Mouse (Mus musculus) T-cell, adult 2 months (primary cell): ENCODE measurements around the gene Nes.

Experiments
- DNase-seq: peaks from one replicate; pipeline ENCODE4 v3.0.0; 2022; ENCODE audit warnings: low spot score

Nes gene

DNA sequence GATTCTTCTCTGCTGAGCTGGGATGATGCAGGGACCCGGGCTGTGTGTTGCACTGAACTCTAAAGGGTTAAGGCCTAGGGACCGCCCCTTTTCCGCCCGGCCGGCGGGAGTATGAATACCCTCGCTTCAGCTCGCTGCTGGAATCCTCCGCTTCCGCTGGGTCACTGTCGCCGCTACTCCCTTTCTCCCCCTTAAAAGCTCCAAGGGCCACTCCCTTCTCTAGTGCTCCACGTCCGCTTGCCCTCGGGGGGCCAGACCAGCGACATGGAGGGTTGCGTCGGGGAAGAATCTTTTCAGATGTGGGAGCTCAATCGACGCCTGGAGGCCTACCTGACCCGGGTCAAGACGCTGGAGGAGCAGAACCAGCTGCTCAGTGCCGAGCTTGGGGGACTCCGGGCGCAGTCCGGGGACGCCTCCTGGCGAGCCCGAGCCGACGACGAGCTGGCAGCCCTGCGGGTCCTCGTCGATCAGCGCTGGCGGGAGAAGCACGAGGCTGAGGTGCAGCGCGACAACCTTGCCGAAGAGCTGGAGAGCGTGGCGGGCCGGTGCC lies at the start of gene Nes:
Gene Nes (plus strand): TSS at position 140 of the 550 bp plus-strand sequence.
- peak; percentile 20 for DNase-seq

DNA sequence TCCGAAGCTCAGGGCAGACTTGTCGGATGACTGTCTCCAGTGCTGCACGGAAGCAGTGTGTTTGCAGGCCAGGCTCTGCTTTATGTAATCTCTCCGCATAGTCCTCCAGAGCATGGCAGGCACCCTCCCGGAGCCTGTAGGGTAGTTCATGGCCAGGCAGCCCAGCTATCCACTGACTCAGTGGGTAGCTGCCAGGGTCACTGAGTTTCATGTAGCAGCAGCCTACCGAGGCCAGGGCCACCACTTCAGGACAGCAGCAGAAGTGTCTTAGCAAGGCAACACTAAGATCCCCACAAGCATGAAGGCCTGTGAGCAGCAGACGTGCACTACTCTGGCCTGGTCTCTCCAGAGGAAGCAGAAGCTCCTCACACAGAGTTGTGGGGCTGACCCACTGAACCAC lies 45.9 kb upstream of the Nes start:
- no peak for DNase-seq

DNA sequence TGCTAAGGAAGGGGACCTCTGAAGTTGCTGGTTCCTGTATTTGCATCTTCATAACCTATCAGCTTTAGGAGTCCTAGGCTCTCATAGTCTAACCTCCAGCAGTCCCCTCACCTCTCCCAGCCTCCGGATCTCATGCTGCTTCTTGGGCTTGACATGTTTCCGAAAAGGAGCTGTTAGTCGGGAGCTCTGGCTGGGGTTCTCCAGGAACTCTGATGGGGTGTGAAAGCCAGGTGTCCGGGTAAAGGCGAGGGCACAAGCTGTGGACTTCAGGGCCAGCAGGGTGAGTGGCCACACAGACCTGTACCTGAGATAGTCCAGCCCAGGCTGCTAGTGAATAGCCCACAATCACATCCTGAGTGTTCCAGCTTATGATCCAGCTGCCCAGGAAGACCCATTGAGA lies 43.4 kb upstream of the Nes start:
- no peak for DNase-seq

DNA sequence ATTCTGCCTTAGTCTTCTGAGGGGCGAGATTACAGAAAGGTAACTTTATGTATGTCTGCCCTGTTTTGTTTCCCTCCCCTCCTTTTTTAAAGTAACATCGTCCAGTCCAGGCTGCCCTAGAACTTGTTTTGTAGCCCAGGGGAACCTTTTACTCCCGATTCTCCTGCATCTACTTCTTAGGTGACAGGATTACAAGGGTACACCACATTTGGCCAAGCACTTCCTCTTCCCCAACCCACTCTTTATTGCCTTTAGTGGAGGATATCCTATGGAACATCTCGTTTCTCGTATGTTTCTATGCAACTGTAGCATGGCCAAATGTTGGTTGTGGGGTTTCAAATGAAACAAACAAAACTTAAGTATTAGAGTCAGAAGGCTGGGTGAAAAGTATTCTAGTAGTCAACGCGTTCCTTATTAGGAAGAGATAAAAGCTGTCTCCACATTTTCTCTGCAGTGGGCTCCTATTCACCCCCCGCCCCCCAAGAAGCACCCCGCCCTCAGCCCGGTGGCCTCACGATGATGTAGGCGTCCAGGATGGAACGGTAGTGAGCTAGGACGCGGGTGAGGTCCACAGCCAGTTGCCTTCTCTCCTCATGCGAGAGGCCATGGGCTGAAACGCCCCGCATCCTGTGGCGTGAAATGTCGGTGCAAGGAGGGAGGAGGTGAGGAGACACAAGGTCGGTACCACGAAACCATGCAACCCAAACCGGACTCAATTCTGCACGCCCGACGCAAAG lies 41.4 kb upstream of the Nes start:
- no peak for DNase-seq

- DNase-seq, result peak; percentile 97
These were observed 40.6 kb upstream of the Nes start, which contains the start of the genes Isg20l2 and Rrnad1 for GRCm38 (mm10) chr3:87930078-87930795. TSS of gene Isg20l2 (plus strand) at chr3:87930314. TSS of gene Rrnad1 (minus strand) at chr3:87930717.

- DNase-seq, result no peak
These were observed 36.9 kb upstream of the Nes start for GRCm38 (mm10) chr3:87934026-87934425.

DNA sequence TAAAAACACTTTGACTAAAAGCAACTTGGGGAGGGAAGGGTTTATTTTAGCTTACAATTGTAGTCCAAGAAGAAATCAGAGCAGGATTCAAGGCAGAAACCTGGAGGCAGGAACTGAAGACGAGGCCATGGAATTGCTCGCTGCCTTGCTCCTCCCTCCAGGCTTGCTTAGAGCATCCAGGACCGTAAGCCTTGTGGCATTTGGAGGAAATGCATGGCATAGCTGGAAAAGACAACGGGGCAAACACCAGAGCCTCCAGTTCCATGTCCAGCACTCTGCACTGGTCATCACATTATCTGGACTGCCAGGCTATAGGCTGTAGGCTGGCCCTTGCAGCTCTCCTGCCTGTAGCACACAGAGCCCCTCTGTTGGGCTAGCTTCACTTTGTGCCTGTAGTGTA lies 36.4 kb upstream of the Nes start:
- no peak for DNase-seq

DNA sequence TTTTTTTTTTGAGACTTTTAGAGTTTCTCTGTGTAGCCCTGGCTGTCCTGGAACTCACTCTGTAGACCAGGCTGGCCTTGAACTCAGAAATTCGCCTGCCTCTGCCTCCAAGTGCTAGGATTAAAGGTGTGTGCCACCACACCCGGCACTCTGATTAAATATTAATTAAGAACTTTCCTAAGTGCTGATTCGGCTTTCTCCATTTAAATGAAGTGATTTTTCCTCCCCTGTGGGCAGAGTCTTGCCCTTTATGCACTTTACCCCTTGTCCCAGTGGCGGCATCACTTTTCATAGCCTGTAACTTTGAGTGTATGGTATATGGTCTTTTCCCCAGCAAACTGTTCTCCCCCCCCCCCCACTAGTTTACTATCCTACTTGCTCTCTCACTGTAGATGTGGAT lies 35.7 kb upstream of the Nes start:
- DNase-seq, result no peak

DNA sequence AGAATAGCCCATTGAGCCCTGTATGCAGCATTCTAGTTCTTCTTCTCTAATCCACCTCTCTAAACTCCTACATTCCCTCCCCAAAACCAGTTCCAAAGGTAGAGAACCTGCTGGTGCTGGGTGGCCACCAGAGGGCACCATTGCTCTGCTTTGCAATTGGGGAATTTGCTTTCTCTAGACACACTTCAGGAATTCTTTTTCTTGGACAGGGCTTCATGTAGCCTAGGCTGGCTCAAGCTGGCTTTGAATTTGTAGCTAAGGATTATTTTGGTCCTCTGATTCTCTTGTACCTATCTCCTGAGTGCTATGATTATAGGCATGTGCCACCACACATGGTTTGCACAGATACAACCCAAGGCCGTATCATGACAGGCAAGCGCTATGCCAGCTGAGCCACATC lies 35.1 kb upstream of the Nes start:
- DNase-seq, result peak; percentile 48

GRCm38 (mm10) chr3:87940611-87941010 lies 30.3 kb upstream of the Nes start:
- no peak for DNase-seq

DNA sequence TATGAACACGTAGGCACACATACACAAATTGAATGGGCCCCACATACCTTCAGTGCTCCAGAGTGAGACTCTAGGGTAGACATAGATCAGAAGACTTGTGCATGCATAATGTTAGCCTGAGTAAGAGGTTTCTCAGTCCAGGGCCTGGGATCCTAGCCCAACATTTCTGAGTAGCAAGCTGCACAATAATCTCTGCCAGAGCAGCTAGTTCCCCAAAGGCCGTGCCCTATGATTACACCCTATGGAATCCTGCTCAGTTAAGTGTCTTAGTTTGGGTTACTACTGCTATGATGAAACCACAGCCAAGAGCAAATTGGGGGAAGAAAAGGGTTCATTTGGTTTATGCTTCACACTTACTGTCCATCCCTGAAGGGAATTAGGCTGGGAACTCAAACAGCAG lies 28.4 kb upstream of the Nes start:
- DNase-seq, result no peak

DNA sequence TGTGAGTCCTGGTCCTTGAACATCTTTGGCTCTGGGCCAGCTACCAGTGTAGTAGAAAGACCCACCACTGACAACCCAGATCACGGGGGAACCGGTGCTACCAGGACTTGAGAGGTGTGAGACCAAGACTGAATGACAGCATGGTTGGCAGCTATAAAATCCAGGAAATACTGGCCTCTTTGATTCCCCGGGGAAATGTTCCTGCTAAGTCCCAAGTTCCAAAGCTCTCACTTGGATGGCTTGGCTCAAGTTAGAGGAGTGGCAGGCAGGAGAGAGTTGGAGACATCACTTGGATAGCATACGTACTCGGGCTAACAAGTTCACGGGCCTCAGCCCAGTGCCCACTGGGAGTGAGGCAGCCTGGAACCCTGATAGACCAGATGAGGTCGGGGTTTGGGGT lies 27.3 kb upstream of the Nes start:
- DNase-seq, result no peak

DNA sequence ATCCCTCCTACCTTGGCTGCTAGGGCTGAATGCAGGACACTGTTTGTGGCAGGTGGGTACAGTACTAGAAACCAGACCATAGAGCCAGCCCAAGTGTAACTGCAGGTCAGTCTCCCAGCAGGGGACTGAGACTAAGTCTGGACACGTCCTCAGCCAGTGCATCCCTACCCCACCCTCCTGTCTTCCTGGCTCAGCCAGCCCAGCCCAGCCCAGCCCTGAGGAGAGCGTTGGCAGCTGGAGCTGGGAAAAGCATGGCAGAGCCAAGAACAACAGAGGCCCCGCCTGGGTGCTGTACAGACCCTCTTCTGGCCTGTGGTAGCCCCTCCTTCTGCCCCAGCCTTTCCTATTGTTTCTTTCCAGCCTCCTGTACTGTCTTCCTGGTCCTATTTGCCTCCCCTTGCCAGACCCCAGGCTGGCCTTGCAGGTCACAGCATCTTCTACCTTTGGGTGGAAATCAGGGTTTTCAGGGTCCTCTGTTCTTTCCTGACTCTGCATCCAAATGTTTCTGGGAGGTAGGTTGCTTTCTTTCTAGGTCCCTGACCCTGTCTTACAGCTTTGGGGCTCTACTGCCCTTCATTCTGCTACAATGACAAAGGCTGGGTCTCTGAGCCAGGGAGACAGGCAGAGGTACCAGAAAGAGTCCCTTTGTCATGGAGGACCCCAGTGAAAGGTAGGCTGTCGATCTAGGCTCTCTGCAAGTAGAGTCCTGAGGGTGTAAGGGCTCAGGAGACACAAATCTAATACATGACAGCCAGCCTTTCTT lies 25.9 kb upstream of the Nes start:
- no peak for DNase-seq

DNA sequence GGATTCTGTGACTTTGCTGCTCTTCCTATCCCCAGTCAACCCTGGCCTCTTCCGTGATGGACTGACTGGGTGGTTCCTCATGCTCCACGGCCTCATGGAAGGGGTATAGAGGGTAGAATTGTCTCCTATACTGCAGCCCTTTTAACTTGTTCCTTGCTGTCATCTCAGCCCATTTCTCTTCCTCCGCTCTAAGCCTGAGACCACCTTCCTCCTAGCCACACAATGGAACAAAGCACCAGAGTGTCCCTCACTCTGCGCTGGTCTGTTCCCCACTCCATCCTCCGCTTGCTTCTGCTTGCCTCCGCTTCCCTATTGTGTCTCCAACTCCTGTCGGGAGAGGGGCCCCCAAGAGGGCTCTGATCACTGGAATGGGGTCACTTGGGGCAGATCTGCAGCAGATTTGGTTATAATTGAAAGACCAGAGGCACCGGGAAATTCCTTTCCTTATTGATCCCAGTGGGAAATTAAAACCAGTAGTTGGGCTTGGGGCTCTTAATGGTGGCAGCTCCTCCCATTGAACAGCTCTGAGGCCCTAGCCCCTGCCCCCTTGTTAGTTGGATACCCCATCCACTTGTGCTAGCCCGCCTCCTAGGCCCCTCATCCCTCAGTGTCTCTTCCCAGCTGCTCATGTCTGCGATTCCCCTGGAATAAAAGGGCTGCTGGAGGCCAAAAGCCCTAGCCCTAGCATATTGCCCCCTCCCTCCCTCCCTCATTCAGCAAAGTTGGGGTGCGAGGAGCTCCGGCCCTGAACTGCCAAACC lies 24.9 kb upstream of the Nes start:
- DNase-seq, result no peak

GRCm38 (mm10) chr3:87946541-87946860 lies 24.4 kb upstream of the Nes start:
- DNase-seq, result no peak

- no peak for DNase-seq
These were observed 23.6 kb upstream of the Nes start for GRCm38 (mm10) chr3:87947056-87947810.

- DNase-seq, result no peak
These were observed 23.1 kb upstream of the Nes start for GRCm38 (mm10) chr3:87947811-87948199.

DNA sequence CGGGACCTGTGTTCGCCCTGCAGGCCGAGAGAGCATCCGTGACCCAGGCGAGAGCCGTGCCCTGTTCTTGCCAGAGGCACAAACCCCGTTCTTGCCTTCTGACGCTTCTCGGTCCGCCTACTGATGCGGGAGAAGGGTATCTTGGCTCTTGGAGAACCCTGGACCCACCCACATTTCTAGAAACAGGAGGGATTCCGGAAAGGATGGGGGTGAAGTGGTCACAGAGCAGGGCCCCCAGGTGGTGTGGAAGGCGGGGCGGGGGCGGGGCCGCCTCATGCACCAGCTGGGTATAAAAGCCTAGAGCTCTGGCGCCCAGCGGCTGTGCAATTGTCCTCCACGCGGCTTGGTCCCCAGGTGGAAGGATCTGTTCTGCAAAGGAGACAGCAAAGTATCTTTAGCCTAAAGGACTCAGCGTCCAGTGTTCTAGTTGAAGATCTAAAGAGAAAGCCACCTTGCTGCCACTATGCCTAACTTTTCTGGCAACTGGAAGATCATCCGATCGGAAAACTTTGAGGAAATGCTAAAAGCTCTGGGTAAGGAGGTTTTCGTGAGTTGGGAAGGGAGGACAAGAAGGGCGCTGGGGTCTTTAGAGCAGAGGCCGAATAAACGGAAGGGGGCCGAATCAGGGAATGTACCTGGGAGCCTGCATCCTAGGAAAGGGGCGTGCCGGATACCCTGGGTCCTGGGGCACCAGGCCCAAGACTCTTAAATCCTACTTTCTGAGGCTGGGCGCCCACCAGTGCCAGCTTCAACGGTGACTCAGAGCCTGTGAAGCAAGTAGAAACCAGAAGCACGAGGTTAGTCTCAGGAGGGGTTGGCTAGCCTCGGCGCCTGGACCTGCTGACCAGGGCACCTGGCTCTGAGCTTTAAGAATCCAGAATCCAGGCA lies 22.3 kb upstream of the Nes start, which contains the start of gene Crabp2:
Gene Crabp2 (plus strand): TSS at position 289 of the 888 bp plus-strand sequence.
- no peak for DNase-seq

GRCm38 (mm10) chr3:87949266-87949954 lies 21.5 kb upstream of the Nes start:
- no peak for DNase-seq
